Mouse (Mus musculus) bone marrow macrophage, adult 2 months (primary cell): ENCODE measurements at regions not wholly inside any gene's neighbourhood (a gene's known extent, or its start where the extent isn't known, plus 50 kb on each side); places are given as distances from the start of the nearest gene placed in this dataset.

ENCODE experiments used
- H3K27ac ChIP-seq: 2 replicates; pipeline ENCODE4 v1.5.1; 2012; ENCODE audit warnings: low read depth, low read length; ENCODE audit not compliant: insufficient read depth
- H3K4me1 ChIP-seq: 2 replicates; pipeline ENCODE4 v1.6.1; 2012; ENCODE audit warnings: low read length; ENCODE audit not compliant: control insufficient read depth, insufficient read depth
- H3K4me3 ChIP-seq: 2 replicates; pipeline ENCODE4 v1.5.1; 2012; ENCODE audit warnings: mild to moderate bottlenecking, low read length, moderate library complexity; ENCODE audit not compliant: insufficient read depth
- CTCF ChIP-seq: IDR thresholded peaks from 2 replicates; pipeline ENCODE4 v1.5.1; 2012; ENCODE audit warnings: low read depth, mild to moderate bottlenecking, low read length, moderate library complexity
- POLR2A ChIP-seq: IDR thresholded peaks from 2 replicates; pipeline ENCODE4 v1.6.1; 2012; ENCODE audit warnings: mild to moderate bottlenecking, low read depth, low read length, borderline replicate concordance

DNA sequence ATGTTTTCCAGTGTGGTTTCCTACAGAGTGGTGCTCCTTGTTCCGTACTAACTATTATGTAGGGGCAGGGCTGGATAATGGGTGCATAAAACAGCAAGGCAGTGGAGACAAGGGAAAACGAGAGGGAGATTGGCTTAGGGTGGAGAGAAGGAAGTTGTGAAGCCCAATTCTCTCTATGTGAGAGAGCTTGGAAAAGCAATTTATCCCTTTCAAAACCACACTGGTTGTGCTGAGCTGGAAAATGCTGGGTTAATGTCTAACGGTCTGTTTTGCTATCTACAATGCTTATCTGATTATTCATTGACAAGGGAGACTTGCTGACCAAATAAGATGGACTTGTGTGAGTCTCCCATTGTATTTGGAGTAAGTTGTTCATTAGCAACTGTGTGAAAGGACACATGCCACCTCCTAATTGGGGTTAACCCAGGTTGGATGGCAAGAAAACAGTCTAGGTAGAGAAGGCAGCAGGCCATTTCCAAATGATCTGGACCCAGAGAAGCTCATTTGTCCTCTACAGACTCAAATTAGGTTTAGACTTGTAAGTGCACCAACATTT is 234.9 kb upstream of the Nr5a2 start:
- H3K4me1 ChIP-seq: no peaks in the 10 kb centered on the region
- no peak overlapping the region for H3K4me3 ChIP-seq
- no peak for TF ChIP-seq POLR2A

GRCm38 (mm10) chr1:137178231-137178630 is 218.0 kb upstream of the Nr5a2 start:
- no peak overlapping the region for H3K27ac ChIP-seq
- H3K4me1 ChIP-seq: no peaks in the 10 kb centered on the region
- no peak for TF ChIP-seq CTCF
- no peak for TF ChIP-seq POLR2A
- H3K4me3 ChIP-seq: no peak overlapping the region

More for the DNA sequence above, 234.9 kb upstream of the Nr5a2 start:
- H3K27ac ChIP-seq: no peak overlapping the region

DNA sequence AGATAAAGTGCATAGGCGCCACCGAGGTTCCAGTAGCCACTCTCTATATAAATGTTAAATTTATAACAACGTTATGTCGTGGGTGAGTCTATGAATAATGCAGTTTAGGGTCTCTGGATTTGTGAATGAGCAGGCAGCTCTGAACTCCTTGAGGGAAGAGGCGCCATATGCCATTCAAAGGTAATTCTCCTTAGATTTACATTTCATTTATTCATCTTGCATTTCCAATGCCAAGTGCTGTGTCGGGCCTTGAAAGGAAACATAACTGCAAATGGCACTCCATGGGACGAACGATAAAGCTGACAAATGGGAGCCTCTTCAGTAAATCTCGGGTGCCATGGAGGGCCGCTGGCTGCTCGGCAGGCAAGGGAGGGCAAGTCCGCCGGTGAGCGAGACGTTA is 216.4 kb upstream of the Nr5a2 start:
- no peaks in the 10 kb centered on the region for H3K4me1 ChIP-seq
- TF ChIP-seq CTCF (no peak), POLR2A (no peak)
- H3K27ac ChIP-seq: no peak overlapping the region
- H3K4me3 ChIP-seq: no peak overlapping the region

GRCm38 (mm10) chr1:137174081-137174480 is 213.8 kb upstream of the Nr5a2 start:
- H3K4me1 ChIP-seq: no peaks in the 10 kb centered on the region
- no peak overlapping the region for H3K4me3 ChIP-seq
- no peak overlapping the region for H3K27ac ChIP-seq
- TF ChIP-seq POLR2A (no peak), CTCF (no peak)

DNA sequence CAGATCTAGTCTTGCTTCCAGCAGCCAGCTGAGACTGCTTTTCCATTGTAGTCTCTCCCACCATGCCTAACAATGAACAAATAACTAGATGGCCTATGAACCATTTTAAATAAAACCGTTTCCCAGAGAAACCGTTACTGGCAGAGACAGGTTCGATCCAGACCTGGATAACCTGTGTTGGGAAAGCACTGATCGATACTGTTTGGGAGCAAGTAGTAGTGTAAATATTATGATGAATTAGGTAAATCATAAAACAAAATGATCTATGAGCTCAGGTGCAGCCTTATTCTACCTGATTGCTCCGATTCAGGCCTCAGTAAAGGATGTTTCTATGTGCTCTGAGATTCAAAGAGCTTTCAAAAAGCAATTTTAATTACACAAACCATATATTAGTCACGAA is 211.9 kb upstream of the Nr5a2 start:
- Histone ChIP-seq H3K4me1 (no peaks in the 10 kb centered on the region), H3K4me3 (no peak overlapping the region), H3K27ac (no peak overlapping the region)
- no peak for TF ChIP-seq CTCF
- no peak for TF ChIP-seq POLR2A

GRCm38 (mm10) chr1:137171451-137171850 is 211.2 kb upstream of the Nr5a2 start:
- no peak for TF ChIP-seq POLR2A
- no peak for TF ChIP-seq CTCF
- Histone ChIP-seq H3K4me3 (no peak overlapping the region), H3K27ac (no peak overlapping the region), H3K4me1 (no peaks in the 10 kb centered on the region)

GRCm38 (mm10) chr1:137147891-137148290 is 187.6 kb upstream of the Nr5a2 start:
- H3K4me3 ChIP-seq: no peak overlapping the region
- H3K4me1 ChIP-seq: no peaks in the 10 kb centered on the region
- H3K27ac ChIP-seq: no peak overlapping the region
- TF ChIP-seq POLR2A (no peak), CTCF (no peak)

DNA sequence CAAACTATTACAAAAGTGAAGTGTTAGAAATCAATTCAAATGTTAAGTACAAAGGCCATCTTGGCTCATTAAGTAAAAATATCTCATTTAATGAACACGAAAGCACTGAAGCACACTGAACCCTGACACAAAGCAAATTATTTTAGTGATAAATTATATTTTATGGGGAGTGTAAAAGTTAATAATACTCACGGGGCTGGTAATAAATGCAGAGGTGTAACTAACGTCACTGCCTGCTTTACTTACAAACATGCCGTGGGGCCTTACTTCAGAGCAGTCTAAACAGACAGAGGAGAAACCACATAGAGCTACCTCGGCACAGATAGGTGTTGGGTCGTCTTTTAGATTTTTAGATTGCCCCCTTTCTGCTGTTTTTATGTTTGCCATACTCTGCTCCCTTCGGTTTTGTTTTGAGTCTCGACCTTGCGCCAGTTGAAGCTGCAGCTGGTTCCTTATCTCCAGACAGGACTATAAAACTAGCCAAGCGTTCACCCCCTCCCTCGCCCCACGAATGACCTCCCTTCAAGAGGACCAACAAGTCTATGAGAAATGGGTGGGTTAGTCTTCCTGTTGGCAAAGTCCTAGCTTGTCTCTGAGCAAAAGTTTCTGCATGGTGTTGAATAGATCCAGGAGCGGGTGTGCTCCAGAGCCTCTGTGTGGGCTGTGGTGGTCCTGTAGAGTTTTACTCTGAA is 181.8 kb upstream of the Nr5a2 start:
- TF ChIP-seq POLR2A (no peak), CTCF (no peak)
- Histone ChIP-seq H3K4me3 (no peak overlapping the region), H3K4me1 (no peaks in the 10 kb centered on the region), H3K27ac (no peak overlapping the region)

- TF ChIP-seq POLR2A (no peak), CTCF (no peak)
- no peak overlapping the region for H3K27ac ChIP-seq
- H3K4me1 ChIP-seq: no peaks in the 10 kb centered on the region
- no peak overlapping the region for H3K4me3 ChIP-seq
Observed at GRCm38 (mm10) chr1:137141372-137141771, 181.1 kb upstream of the Nr5a2 start.

DNA sequence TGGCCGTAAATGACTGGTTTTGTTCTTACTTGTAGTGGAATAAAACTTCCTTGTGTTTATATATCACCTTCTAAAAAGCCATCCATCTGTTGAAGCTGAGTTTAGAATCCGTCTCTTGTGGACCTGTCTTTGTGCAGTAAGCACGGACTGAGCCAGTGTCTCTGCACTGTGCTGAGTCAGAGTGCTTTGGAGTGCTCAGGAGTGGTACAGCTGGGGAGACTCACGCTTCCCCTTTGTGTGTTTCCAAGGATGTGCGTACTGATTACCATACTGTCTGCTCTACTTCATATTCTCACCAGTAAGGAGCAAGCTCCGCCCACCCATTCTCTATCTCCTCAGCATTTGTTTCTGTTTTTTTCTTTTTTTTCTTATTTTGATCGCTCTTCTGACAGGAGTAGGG is 175.9 kb upstream of the Nr5a2 start:
- TF ChIP-seq POLR2A (no peak), CTCF (no peak)
- Histone ChIP-seq H3K4me1 (no peaks in the 10 kb centered on the region), H3K27ac (no peak overlapping the region), H3K4me3 (no peak overlapping the region)
